Mouse (Mus musculus): ENCODE measurements at regions not wholly inside any gene's neighbourhood (a gene's known extent, or its start where the extent isn't known, plus 50 kb on each side); places are given as distances from the start of the nearest gene placed in this dataset.
A peak's percentile ranks its signal among the peaks of the same experiment; 100 is the strongest.

DNA sequence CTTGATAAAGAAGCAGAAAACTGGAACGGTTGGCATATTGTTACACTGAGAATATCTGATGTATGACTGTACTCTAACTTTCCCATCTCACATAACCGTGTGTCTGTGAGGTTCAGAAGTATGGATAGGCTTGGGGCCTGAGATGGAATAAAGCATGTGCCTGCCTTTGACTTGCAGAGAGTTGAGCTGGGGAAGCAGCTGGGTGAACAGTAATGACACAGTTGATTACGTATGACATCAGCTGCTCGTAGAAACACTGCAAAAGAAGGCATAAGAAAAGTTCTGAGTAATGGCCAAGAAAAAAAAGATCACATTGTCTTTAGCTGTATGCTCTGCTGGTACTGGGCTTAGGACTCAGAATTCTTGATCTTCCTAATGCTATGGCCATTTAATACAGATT is 138.4 kb upstream of the Cnr1 start:
- no peak for DNase-seq (ENCODE audit: extremely low spot score in 1 of 2, low spot score in 1 of 2)

DNA sequence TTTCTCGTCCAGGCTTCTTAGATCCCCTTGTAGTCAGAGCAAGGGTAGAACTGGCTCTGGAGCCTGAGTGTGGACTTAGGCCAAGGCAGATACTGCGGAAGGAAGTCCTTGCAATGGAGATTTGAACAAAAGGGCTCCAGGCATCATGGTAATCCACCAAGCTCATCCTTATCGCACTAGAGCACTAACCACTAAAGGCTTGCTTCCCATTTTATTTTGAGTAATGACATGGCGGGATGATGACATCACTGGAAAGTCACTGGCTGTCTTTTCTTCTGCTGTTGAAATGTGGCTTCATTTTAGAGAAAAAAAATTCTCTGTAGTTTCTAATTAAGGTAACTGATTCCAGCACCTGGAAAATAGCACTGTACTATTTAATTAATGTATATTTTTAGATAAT is 137.4 kb upstream of the Cnr1 start:
- DNase-seq (ENCODE audit: extremely low spot score in 1 of 2, low spot score in 1 of 2) = no peak

DNA sequence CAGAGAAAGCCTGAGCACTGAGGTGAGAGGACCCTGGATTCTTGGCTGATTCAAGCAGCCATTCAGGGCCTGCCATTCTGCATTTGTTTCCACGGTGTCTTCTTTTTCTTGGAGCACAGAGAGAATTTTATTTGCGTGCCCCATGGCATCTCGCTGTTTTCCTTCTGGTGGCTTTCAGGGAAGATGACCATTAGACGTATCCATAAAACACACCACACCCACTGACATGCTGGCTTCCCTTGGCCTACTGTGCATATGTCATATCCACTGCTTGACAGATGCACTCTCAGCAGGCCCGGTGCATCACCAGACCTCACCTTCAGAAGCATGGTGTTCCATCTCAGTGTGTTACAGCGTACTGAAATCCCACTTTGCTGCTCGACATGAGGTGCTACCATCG is 131.0 kb upstream of the Cnr1 start:
- no peak for DNase-seq (ENCODE audit: extremely low spot score in 1 of 2, low spot score in 1 of 2)

DNA sequence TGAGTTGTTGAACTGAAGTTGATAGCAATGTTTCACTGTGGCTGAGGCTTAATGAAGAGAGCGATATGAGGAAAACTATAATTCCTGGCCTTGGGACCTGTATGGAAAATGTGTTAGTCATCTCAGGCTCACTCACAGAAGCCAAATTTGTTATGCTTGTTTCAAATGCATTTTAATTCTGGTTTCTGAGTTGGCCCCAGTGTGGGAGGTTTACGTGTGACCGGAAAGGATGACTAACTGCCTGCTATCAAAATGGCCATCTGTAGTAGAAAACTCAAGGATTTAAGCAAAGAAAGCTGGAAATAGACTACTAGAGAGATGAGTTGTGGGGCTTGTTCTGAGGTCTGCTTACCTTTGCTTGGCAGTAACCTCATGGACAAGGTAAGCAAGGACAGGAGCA is 128.9 kb upstream of the Cnr1 start:
- DNase-seq (ENCODE audit: extremely low spot score in 1 of 2, low spot score in 1 of 2) = peak; percentile 23 to 69

DNA sequence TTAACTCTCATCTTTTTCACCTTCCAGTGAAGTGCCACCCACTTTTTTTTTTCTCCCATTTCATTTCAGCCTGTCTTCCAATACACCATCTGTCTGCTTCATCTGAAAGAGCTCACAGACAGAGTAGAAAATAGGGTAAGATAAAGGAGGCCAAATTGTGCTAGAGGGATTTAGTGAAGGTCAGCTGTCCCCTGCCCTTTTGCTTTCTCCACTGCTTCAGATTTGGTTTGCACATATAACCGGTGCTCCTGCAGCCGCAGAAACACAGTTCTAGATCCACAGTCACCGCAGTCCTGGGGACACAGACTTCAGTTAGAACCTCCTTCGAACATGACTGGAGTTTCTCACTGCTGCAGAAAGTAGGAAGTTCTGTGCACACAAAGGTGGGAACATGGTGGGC is 126.4 kb upstream of the Cnr1 start:
- peak in 1 of 2 experiments; percentile 40 for DNase-seq (ENCODE audit: extremely low spot score in 1 of 2, low spot score in 1 of 2)

DNA sequence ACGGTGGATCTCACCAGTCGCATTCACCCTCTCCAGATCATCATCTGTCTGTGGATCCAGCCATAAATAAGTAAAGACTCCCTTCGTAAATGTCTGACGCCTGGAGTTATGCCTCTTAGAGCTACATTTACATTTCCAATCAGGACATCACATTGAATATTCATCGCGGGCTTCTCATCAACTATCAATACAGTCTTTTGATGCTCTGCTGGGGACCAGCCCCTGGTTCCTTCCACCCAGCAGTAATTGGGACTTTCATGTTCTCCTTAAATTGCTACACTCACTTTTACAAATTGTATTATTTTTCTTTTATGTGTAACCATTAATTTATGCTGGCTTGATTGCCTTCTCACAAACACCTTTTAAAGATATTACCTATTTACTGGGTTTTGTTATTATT is 125.7 kb upstream of the Cnr1 start:
- no peak for DNase-seq (ENCODE audit: extremely low spot score in 1 of 2, low spot score in 1 of 2)

DNA sequence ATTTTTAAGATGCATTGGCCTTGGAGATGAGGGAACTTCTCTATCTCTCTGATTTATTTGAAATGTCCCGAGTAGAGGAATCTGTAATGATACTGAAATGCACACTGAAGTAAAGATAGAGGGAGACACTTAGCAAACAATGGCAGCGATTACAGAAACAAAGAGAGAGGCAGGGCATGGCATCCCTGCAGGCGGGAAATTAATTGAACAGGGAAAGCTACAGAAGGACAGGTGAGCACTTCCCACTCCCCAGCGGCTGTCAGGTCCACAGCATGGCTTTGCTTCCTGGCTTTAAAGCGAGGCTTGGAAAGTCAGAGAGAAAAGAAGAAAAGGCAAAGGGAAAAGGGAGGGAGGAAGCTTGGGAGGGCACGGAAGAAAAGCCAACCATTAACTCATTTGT is 125.3 kb upstream of the Cnr1 start:
- no peak for DNase-seq (ENCODE audit: extremely low spot score in 1 of 2, low spot score in 1 of 2)

DNA sequence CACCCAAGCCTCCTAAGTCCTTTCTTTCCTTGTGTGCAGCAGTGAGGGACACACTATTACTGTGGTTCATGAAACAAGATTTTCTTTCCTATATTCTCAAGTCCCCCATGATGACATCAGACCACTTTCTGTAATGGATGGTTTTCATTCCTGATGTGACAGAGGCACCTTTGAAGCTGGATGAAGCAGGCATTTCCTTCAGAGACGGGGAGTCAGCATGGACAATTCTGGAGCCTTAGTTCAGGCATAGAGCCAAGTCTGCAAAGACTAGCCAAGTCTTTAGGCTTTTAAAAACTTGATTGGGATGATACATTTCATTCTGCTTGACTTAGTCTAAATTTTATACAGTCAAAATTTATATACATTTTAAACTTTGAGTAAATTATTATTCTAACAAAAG is 124.6 kb upstream of the Cnr1 start:
- DNase-seq (ENCODE audit: extremely low spot score in 1 of 2, low spot score in 1 of 2) = no peak

DNA sequence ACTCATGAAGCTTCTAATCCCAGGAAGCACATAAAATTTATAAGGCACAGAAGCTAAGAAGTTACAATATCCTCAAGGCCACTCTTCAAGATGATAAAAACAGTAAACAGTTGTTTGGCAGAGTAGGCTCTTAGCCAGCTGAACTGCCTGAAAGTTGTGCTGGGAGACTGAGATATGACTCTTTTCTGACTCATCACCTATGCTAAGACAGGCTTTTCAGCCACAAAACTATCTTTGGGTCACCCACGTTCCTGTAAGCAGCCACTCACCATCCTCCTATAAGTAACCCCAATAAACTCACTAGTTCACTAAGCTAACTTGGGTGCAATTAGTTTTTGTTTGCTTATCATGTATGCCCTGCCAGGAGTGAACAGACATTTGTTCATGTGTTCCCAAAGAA is 112.1 kb upstream of the Cnr1 start:
- no peak for DNase-seq (ENCODE audit: extremely low spot score in 1 of 2, low spot score in 1 of 2)

DNA sequence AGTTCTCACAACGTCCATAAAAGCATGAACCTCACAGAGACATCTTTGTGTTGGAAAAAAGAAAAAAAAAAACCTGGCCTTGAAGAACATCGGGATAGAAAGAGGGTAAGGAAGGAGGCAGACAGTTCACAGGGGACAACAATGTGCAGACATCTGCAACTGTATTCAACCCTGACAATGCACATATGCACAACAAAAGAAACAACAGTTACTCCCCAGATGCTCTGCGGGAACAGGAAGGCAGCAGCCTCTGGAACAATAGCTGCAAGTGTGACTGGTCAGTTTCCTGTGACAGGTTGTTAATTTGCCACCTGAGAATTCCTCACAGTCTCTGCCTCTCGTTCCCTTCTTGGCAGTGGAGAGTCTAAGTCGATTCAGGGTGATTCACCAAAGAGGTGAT is 100.5 kb upstream of the Cnr1 start:
- DNase-seq (ENCODE audit: extremely low spot score in 1 of 2, low spot score in 1 of 2) = no peak

DNA sequence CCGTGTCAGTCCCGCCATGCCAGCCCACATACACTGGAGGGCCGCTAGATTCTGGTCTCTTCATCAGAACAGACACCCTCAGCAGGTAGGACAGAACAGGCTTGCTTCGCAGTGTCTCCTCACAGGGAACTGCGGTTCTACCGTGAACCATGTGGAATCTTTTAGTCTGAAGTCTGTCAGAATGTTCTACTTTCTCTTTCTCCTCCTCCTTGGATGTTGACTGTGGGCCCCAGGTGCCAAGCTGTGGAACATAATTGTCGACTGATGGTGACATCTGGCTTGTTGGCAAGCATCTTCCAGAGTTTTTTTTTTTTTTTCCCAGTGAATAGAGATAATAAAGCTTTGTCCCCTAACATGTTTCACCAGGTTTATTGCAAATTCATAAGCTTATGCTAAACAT is 91.3 kb upstream of the Cnr1 start:
- no peak for DNase-seq (ENCODE audit: extremely low spot score in 1 of 2, low spot score in 1 of 2)

DNA sequence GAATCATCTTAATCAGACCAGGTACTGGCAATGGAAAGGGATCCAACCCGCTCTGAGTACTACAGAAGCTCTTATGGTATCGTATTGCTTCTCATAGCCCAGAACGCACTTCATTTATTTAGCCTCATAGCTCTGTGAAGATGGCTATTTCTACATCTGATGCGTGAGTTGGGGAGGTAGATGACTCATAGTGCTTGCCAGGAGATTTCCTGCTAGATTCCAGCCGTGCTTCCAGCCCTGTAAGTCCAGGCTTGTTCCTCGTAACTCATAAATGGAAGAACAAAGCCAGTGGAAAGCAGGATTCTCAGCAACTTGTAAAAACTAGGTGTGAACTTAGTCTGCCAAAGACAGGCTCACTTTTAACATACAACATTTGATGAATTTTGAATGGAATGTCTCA is 86.0 kb upstream of the Cnr1 start:
- DNase-seq (ENCODE audit: extremely low spot score in 1 of 2, low spot score in 1 of 2) = peak; percentile 12 to 45

DNA sequence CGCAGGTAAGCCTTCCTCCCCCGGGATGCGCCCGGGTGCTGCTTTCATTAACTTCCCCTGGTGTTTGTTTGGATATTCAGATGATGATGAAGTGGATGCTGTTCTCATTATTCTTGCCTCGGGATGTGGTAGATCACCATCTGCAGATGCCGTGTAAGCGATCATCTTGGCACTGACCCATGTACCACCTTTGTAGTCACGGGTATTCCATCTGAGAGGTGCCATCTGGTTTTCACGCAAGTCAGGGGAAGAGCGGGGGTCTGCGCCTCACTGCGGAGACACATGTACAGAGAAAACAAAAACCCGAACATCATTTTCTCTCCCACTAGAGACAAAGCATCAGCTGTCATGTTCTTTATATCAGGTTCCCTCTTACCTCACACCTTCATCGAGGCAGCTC is 84.3 kb upstream of the Cnr1 start:
- DNase-seq (ENCODE audit: extremely low spot score in 1 of 2, low spot score in 1 of 2) = no peak

DNA sequence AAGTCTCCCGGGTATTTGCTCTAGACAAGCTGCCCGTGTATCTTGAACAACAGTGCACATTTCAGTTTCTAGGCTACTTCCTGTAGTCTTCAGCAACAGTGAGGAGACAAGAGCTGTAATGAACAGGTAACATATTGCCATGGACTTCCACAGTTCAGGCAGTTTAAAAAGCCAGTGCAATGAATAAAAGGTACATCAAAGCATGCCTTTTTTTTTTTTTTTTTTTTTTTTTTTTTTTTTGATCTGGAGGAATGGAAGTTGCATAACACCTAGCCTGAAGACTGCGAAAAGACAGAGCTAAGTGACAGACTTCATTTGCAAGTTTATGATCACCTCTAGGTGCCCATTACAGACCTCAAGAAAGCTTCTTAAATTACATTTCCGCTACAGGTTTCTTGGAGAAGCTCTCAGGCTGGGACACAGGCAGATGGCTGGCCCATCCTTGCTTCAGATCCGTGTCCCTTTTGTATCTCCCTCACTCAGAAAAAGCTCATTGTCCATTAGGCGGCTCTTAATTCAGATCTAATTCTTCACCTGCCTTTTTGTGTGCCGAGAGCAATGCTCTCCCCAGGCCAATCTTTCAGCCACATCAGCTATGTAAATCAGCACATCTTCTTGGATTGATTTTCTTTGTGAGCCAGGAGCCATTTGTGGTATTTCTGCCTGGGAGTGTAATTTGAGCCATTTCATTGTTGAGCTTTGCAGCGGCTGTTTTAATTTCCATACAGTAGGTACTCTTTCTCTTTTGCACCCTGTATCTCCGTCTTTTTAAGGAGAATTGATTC is 78.6 kb upstream of the Cnr1 start:
- no peak for DNase-seq (ENCODE audit: extremely low spot score in 1 of 2, low spot score in 1 of 2)

DNA sequence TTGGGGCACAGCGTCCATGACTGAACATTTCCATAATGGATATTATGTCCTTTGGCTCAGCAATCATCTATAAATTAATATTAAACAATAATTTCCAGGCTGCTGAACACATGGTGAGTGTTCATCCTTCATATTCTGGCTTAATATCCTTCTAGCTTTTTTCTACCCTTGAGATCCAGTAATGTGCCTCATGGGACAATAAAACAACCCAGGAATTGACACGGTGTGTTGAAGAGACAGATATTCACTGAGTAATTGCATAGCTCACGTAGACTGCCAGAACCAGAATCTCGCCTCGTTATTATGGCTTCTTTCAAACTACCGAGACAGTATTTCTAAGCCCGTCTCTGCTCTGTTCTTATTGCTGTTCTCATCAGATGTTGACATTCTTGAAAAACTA is 74.1 kb upstream of the Cnr1 start:
- no peak for DNase-seq (ENCODE audit: extremely low spot score in 1 of 2, low spot score in 1 of 2)

DNA sequence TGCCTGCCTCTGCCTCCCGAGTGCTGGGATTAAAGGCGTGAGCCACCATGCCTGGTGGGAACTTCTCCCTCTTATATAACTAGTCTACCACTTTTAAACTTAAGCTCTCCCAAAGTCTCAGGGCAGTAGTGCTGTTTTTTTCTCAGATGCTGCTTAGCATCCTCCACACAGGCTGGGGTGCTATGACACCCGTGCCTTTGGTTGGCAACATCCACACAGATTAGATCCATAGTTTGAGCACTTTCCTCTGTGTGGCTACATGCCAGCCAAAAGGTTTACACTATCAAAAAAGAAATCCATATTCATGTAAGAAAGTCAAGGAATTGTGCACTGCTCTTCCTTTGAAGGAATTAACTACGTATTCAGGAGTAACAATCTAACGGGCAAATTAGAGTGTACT is 72.1 kb upstream of the Cnr1 start:
- peak; percentile 27 to 57 for DNase-seq (ENCODE audit: extremely low spot score in 1 of 2, low spot score in 1 of 2)

DNA sequence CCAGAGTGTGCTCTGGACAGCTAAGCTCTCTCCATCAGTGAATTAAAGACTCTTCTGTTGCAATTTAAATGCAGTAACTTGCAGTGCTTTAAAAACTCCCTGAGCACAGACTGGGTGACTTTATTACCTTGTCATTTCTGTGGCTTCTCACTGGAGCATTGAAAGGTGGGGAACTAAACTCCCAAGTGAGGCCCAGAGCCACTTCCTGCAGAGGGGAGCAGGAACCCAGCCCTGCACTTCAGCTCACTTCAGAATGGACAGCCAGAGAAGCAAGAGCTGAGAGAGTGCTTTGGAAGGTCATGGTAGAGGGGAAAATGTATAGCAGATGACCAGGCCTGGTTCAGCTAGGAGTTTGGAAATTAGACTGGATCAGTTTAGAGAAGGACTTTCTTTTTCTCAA is 69.3 kb upstream of the Cnr1 start:
- DNase-seq (ENCODE audit: extremely low spot score in 1 of 2, low spot score in 1 of 2) = no peak

DNA sequence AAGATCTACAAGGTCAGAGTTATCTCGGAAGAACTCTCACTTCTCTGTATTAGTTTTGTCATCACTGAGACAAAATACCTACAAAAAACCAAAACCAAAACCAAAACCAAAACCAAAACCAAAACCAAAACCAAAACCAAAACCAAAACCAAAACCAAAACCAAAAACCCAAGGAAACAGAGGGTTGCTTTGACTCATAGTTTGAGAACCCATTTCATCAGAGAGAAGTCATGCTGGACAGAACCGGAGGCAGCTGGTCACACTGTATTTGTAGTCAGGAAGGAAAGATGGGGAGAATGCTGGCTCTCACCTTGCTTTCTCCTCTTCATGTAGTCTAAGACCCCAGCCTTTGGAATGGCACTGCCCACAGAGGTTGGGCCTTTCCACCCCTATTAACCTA is 57.3 kb upstream of the Cnr1 start:
- DNase-seq (ENCODE audit: extremely low spot score in 1 of 2, low spot score in 1 of 2) = no peak

DNA sequence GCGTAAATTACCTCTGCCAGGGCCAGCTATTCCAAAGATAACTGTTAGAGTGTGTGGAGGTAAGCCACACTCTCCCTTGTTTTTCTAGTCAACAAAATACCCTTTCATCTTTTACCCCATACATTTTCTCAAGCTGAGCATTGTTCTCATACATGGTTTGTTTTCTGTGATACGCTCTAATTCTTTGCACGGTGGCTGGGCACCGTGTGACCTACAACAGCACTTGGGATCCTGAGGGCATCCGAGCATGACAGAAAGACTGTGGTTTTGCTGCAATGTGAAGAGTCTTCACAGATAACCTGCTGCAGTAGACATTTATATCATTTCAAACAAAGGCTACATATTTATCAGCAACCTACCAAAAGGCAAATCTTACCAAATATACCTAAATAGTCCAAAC is 55.1 kb upstream of the Cnr1 start:
- DNase-seq (ENCODE audit: extremely low spot score in 1 of 2, low spot score in 1 of 2) = no peak

All from frontal cortex, adult 2 months (tissue).